Mouse (Mus musculus): ENCODE measurements around the gene Vsnl1.

DNA sequence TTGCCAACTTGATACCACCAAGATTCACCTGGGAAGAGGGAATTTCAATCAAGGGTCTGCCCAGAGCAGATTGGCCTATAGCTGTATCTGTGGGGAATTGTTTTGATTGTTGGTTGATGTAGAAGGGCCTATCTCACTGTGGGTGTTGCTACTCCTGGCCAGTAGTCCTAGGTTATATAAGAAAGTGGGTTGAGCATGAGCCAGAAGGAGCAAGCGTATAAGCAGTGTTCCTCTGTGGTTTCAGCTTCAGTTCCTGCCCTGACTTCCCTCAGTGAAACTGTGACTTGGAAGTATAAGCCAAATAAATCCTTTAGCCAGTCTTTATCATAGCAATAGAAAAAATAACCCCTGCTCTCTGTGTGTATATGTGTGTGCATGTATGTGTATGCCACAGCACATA lies 51.7 kb downstream of the Vsnl1 start:
- no peak for TF ChIP-seq POLR2A (IDR thresholded peaks at IDR 0.05; ENCODE audit: borderline replicate concordance, extremely low read depth, insufficient read depth, insufficient read length, poor library complexity, severe bottlenecking)
- no peak for TF ChIP-seq CTCF (IDR thresholded peaks at IDR 0.05; ENCODE audit: borderline replicate concordance, extremely low read depth, insufficient read depth, insufficient read length)
